Mouse (Mus musculus): ENCODE data around the gene Cwf19l1. TPM values are rescaled to one million over a fixed set of nuclear protein-coding genes. Genes with fewer than 3 reads are reported as not detected.
"Not testable (repeated sequence)": the region's sequence is repeated elsewhere in the genome, so short reads cannot be mapped to it uniquely, and the experiment has no call there.

Gene Cwf19l1
- total RNA-seq (2021) = 10 to 100 TPM; 13.9 to 14.9 TPM

DNA sequence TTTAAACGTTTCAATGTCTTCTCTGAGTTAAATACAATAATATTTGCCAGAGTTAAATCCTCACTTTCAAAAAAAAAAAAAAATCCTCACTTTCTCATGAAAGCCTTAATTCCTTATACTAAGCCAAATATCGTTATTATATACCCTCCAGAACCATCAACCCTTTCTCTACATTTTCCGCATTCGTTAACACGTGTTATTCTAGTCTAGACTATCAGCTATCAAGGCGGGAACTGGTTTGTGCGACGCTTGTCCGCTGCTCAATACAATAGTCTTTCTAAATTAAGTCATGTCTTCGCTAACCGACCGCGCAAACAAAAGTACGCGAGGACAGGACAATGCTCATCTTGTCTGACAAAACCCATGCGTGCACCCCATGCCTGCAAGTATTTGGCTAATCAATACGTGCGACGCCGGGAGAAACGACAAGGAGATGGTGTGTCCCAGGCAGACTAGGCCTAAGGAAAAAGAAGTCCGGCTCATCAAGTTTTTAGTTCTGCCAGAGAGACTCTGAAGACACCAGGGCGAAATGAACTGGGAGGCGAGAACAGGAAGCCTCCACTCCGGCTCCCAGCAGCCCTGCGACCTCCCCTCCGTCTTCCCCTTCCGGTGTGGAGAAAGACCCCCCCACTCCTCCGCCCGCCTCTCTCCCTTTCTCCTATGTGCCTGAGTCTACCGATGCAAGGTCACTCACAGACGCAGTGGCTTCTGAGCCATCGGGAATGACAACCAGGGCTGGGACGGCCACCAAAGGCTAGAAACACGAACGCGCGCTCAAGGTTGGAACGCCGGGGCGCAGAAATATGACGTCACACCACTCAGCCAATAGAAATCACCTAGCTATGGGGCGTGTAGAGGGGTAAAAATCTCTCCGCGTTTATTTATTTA lies at the start of gene Cwf19l1:
Gene Cwf19l1 (minus strand): TSS at position 805 of the 888 bp plus-strand sequence.
- DNase-seq = peak; percentile 91

DNA sequence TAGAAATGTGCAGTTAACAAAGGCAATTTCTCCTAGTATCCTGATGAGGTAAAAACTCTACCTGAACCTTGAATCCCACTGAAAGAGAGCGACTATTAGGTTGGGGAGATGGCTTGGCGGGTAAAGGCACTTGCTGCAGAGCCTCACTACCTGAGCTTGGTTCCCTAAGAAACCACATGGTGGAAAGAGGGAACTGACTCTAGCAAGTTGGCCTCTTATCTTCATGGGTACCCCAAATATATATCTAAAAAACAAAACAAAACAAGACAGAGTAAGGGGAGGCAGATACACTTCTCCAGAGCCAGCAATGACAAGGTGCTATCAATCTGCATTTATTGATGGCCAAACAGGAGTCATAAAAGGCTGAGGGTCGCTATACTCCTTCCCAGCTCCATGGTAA lies 48.3 kb upstream of the Cwf19l1 start:
- DNase-seq = no peak

DNA sequence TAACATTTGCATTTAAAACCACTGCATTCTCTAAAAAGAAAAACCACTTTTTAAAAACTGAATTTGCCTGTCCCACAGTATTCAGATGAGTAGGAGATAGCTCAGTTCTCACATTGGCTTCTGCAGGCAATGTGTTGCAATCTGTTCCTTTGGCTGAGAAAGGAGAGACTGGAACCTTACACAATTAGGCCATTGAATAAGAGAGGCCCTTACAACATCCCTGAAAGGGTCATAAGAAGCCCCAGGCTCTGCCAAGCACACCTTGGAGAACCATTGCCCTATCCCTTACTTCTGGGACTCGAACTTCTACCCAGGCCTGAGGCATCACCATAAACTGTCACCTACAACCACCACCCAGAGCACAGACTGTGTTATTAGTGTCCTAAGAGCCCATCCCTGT lies 44.8 kb upstream of the Cwf19l1 start:
- DNase-seq = no peak

DNA sequence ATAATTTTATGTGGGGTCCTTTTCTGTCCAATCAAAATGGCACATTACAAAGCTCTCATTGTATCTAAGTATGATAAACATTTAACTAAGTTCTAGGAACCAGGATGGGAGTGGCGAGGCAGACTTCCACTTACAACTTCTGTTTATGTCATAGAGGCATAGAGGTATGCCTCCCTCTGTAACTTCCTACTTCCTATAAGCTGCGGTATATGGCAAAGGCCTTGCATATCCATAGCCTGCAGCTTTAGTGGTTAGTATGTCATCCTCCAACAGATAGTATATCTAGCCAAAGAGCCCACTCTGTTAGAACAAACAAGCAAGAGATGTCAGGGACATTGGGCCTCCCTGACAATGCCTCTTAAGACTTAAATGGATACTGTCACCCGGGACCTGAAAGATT lies 41.1 kb upstream of the Cwf19l1 start:
- no peak for DNase-seq

DNA sequence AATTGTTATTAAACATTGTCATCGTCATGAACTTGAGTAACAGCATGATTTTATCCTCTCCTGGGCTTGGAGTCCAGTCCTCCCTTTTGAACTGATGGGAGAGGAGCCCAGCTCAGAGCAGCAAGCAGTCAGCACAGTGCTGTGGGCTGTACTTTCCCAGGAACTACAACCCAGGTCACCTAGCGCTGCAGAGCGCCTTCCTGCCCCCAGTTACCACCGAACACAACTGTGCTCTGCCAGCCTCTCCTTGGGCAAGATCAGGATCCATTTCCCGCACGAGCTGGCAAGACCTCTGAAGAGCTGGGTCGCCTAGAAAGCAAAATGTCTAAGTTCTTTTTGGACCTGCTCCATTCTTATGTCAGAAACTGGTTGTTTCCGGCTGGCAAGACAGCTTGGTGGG lies 39.2 kb upstream of the Cwf19l1 start:
- no peak for DNase-seq

DNA sequence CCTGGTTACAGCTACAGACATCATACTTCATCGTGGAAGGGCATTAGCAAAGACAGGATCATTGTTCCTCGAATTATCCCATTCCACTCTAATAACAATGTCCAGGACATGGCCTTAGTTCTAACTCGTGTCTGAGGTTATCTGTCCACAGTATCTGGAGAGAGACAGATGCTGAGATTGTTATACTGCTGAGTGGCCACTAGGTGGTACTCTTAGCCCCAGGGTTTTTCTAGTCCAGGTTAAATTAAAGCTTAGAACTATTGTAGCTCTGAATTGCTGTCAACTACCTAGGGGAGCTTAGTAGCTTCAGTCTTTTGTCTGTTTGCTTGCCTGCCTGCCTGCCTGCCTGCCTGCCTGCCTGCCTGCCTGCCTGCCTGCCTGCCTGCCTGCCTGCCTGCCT lies 25.8 kb upstream of the Cwf19l1 start:
- DNase-seq = no peak

DNA sequence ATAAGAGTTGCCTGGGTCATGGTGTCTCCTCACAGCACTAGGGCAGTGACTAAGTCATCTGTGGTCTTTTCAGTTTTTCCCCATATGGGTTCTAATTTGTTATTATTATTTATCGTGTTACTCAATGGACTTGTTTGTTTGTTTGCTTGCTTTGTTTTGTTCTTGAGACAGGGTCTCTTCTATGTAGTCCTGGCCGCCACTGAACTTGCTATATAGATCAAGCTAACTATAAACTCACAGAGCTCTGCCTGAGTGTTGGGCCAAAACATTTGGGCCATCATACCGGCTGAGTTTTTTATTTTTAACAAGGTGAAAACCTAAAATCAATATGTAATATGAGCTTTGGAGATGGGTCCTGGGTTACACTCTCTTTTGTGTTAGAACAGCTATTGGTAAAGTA lies 23.7 kb upstream of the Cwf19l1 start:
- DNase-seq = no peak

DNA sequence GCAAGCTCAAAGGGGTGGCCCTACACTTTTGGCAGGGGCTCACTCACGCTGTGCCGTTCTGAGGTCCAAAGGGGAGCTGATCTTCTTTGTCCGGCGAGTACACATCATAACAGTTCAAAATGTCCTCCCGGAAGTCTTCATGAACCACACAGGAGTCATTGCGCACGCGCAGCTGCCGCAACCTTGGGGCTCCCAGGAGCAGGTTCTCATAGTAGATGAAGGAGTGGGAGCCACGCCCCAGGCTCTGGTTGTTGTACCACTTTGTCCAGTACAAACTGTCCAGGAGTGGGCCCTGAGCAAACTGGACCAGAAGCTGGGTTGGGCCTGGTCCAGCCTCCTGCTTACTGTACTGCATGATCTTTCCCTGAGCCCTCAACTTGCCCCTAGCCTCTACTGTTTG lies 21.3 kb upstream of the Cwf19l1 start:
- DNase-seq = no peak

DNA sequence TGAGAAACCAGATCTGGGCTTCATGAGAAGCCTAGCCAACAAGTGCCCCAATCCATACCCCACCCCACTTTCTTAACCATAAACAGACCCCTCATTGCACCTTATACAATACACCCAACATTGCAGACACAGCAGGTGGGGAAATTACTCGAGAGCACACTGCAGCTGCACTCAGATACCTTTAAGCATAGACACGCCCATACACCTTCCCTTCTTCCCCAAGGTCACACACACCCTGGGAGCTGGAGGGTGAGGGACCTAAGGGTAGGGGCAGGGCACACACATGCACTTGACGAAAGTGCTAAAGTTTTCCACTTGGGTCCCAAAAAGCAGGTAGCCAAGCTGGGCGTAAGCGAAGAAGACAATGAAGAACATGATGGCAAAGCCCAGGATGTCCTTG lies 18.1 kb upstream of the Cwf19l1 start:
- no peak for DNase-seq

DNA sequence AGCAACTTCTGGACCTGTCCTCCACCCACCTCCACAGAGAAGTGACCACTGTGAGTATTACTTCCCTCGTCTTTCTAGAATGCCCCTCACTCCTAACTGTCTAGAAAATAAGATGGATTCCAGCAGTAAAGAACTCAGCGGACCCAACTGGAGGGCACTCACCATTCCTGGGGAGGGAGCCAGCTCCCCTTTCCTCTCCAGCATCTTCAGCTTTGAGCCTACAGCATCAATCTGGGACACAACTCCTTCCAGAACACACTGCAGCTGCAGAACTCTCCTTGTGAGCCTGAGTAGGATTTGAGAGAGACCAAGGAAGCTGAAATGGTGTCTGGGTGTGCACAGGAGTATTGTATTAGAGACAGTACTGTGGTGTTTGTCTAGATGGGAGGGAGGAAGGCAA lies 13.3 kb upstream of the Cwf19l1 start:
- no peak for DNase-seq

DNA sequence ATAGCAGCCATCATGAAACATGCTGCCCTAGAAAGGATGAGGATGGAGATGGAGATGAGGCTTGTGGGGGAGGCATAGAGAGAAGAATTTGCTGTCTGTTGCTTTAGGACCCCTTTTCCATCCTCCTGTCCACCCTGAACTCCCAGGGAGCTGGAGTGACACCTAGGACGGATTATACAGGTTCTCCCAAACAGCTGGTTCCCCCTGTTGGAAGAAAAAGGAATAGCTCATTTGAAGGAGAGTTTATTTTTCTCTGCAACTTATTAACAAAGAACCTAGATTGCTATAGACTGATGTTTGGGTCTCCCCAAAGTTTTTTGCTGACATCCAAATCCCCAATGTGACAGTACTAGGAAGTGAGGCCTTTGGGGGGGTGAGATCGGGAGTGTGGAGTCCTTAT lies 12.7 kb upstream of the Cwf19l1 start:
- no peak for DNase-seq

DNA sequence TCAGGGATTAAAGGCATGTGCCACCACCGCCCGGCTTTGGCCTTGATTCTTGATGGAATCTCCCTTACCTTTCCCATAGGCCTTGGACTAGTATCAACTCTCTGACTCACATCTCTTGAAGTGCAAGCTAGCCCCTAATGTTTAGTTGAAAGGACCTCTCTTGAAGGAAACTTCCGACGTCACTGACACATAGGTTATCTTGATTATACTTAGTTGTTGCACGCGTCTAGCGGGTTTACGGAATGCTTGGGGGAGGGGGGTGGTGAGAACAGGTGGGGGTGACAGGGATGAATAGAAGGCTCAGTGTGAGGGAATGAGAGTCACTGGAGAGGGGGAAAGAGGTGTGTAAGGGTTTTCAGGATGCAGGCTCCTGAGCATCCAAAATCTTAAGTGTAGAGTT lies 11.3 kb upstream of the Cwf19l1 start:
- no peak for DNase-seq

DNA sequence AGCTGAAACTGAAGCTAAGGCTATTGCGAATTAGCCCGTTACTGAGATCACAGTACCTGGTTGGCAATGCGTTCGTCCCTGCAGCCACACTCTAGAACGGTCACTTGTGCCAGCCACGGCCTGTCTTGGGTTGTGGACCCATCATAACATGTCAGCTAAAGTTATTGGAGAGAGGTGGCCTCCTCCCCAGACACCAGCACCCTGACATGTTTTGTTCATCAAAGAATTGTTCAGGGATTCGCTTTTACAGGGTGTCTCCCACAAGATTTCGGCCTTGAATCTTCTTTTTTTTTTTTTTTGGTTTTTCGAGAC lies 10.8 kb upstream of the Cwf19l1 start:
- no peak for DNase-seq

DNA sequence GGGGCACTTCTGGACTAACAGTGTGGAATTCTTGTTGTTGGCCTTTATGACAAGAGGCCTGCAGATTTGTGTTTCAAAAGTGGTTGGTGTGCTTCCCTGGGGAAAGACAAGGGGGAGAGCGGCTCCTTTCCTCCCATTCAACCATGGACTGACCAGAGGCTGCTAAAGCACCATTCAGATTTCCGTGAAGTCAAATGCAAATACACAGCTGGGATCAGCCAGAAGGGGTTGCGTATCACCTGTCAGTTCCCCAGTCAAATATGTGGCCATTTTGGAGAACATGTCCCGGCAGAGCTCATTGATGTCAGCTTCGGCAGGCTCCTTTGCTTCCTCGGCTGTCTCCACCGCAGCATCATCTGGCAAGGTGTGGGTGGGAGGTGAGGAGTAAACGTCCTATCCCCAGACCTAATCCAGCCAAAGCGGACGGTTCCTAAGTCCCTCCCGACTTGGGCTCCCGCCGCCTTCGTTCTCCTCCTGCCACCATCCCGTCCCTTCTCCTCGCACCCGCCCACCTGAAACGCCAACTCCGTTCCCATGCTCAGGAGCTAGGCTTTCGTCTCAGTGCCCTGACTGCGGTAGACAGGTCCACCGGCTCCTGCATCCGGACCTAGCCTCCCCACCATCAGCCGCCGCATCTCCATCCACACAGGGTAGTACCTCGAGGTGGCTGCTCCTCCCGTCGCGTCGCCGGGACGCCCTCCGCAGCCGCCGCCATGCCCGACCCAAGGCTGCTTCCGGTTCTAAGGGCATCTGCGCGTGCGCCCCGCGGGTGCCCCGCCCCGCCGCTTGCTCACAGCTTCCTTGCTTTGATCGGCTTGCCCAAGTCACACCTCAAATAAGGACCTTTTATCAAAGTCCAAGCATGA lies 10.3 kb upstream of the Cwf19l1 start, which contains the start of gene Bloc1s2:
Gene Bloc1s2 (minus strand): TSS at position 745 of the 866 bp plus-strand sequence.
- DNase-seq = peak; percentile 91

DNA sequence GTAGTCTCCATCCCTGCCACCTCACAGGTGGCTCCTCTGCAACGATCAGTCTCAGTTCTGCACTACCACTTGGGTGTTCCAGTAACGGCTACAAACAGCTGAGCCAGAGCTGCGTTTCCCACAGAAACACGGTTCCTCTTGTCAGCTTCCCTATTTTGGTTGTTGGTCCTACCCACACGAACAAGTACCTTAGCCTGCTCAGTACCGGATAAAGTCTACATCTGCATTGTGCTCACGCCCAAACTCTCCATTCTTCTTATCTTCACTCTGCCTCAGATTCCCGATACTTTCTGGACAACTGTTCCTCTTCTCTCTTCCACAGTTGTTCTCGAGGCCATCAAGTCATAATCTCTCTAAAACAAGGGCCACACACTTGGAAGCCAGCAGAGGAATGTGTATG lies 8.7 kb upstream of the Cwf19l1 start:
- no peak for DNase-seq

DNA sequence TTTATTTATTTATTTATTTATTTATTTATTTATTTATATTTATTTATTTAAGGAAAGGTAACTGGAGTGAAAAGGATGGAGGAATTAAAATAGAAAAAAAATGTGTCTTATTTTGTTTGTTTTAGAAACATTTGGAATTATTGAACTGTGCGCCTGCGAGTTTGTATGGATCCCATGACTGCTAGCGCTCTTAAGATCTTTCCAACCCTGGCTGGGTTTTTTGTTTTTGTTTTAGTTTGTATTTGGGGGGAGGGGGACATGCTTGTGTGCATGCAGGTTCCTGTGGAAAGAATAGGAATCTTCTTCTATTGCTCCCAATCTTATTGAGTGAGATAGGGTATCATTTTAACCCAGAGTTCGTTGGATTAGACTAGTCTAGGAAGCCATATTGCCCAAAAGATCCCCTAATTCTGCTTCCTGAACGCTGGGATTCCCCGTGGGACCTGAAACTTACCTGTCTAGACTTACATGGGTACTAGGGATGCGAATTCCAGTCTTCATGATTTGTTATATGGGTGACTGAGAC lies 347 bp upstream of the Cwf19l1 start:
- DNase-seq = no peak

DNA sequence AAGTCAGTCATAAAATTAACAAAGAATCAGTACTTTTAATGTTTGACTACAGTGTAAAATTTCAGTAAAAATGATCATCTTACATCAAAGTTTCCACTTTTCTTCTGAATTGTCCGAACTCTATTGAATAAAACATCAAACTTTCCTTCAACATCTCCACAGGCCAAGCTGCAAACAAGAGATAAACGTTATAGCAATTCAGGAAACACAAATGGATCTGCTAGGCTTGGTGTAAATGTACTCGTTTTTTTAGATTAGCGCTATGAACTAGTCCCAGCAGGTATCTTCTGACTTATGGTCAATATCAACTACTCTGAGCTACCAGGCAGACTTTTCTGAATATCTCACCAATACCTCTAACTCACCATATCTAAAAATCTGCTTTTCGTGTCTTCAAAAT lies 2.8 kb downstream of the Cwf19l1 start:
- DNase-seq = no peak

DNA sequence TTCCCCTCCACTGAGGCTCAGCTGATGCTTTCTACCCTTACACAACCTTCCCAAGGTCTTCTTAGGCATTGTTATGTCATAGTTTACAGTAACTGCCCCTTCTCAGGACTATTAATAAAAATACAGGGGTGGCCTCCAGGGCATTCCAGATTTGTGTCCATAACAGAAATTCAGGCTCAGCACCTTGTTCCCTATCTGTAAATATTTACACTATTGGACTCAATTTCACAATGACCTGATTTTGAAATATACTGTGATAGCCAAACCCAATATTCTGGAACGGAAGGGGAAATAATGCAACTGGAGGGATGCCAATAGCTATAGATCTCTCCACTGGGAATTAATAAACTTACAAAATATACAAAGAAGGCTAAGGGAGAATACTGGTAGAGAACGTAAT lies 7.1 kb downstream of the Cwf19l1 start:
- no peak for DNase-seq

DNA sequence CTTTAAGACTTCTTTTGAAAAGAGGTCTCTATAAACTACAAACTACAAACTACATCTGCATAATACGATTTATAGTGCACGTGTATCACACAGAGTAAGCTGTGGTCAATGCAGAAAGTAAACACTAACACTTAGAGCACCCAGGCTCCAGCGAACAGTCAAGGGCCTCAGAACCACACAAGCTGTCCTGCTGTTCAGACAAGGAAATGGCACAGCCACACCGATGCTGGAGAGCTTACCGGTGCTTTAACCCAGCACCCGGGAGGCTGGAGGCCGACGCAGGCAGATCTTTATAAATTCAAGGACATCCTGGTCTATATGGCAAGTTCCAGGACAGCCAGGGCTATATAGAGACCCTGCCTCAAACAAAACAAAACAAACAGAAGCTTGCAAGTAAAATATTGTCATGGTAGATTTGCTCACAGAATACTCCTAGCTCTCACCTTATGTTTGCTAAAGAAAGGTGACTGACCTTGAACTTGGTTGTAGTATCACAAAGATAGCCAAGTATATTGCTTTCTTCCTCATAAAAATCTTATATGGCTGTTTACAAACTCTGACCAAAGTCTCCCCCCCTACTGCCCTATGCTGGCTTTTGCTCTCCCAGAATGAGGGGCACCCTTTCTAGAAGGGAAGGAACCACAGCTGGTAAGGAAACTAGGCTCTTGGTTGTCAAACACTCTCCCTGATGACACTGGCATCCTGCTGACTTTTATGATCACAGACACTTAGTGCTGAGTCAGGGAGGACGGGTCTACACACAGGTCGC lies 7.8 kb downstream of the Cwf19l1 start:
- no peak for DNase-seq

DNA sequence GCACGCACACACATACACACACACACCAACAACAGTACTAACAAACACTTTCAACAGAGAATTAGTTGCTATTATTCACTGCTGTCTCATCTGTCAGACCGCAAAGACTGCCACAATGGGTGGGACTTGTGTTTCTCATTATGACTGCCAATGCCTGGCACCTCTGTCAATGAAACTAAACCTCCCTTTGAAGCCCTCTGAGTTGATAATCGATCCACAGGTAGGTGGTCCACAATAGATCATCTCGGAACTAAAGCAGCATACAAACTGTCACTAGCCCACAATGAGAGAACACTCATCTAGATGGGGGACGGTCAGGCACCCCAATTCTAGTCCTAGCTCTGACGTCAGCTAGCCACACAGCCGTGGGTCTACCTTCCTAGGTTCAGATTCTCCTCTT lies 14.5 kb downstream of the Cwf19l1 start:
- DNase-seq = no peak

DNA sequence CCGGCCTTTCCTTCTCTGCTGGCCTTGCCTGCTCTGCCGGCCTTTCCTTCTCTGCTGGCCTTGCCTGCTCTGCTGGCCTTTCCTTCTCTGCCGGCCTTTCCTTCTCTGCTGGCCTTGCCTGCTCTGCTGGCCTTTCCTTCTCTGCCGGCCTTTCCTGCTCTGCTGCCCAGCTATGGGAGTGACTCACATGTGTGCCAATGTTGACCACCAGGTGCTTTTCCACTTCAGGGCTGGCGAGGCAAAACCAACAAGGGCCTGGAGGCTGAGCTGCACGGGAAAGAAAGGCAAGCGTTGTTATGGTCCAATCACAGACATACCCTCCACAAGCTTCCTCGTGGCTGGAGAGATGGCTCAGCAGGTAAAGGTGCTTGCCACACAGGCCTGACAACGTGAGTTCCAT lies 15.0 kb downstream of the Cwf19l1 start:
- DNase-seq = not testable (repeated sequence)

DNA sequence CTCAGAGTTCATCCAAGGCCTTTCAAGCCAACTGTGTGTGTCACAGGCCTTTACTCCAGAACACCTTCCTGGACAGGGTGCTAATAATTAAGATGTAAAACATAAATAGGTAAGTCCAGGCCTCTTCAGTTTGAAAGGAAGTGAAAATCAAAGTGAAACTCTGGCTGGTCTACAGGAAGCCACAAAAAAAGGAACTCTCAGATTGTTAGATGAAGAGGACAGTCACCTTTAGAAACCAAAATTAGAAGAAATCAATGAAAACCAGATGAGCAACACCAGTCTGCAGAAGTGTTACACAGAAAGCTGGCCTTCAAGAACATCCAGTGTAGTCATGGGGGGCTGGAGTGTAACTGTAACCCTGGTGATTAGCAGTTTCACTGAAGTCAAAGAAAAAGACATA lies 17.9 kb downstream of the Cwf19l1 start:
- no peak for DNase-seq

DNA sequence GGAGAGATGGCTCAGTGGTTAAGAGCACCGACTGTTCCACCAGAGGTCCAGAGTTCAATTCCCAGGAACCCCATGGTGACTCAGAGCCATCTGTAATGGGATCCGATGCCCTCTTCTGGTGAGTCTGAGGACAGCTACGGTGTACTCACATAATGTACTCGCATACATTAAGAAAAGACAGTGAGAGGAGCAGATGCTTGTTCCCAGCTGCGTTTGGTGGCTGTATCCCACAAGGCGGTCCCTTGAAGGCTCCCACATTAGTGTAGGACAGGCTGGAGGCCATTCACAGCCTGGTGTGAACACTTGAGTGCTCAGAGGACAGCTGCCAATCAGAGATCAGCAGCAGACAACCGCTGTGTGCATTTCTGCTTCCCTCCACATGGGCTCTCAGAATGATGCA lies 24.0 kb downstream of the Cwf19l1 start:
- DNase-seq = no peak
